Mouse (Mus musculus) frontal cortex, postnatal 14 days (tissue): ENCODE results near the gene Myo18a.
A peak's percentile ranks its signal among the peaks of the same experiment; 100 is the strongest.

ENCODE experiments used
- DNase-seq, 2 experiments: peaks; one replicate each; pipeline ENCODE4 v3.0.0; 2022; ENCODE audit warnings: low spot score in 2 of 2

The Myo18a gene

GRCm38 (mm10) chr11:77836751-77837150 lies 73.7 kb downstream of the Myo18a start:
- DNase-seq, result no peak

DNA sequence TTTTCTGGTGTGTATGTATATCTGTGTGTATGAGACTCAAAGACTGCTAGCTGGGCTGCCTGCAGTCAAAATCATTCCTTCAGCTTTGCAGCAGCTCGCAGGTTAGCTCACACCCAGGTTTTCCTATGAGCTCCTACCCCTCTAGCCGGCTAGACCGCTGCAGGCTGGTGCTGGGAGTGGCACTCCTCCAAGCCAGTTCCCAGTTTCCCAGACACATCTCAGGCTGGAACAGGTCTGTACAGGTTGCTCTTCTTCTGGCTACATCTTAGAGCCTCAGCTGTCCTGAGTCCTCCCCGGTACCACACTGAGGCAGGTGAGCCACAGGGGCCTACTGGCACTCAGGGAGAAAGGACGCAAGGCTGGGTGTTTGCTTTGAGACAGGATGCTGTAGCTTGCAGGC lies 74.8 kb downstream of the Myo18a start:
- no peak for DNase-seq

- DNase-seq, result no peak
These were observed 77.6 kb downstream of the Myo18a start for GRCm38 (mm10) chr11:77840523-77841245.

- DNase-seq, result no peak
These were observed 80.2 kb downstream of the Myo18a start for GRCm38 (mm10) chr11:77843068-77843905.

- DNase-seq, result peak in 1 of 2 experiments; percentile 14
These were observed 80.8 kb downstream of the Myo18a start for GRCm38 (mm10) chr11:77843906-77844200.

- no peak for DNase-seq
These were observed 84.6 kb downstream of the Myo18a start for GRCm38 (mm10) chr11:77847599-77848128.

DNA sequence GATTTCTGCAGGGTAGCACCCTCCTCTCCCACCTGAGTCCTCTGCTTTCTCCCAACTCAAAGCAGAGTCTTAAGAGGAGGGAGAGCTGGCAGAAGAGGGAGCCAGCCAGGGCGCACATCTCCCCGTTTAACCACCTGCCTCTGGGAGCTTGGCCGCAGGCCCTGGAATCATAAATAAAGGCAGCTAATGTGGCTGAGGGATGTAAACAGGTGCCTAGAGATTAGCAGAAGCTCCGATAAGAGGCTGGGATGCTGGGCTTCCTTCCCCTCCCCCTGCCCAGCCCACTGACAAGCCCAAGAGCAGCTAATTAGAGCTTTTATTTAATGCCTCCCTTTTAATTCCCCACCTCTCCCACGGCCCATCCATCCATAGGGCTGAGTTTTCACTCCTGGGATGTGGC lies 85.1 kb downstream of the Myo18a start:
- DNase-seq, result no peak

GRCm38 (mm10) chr11:77849151-77849550 lies 86.1 kb downstream of the Myo18a start:
- no peak for DNase-seq

DNA sequence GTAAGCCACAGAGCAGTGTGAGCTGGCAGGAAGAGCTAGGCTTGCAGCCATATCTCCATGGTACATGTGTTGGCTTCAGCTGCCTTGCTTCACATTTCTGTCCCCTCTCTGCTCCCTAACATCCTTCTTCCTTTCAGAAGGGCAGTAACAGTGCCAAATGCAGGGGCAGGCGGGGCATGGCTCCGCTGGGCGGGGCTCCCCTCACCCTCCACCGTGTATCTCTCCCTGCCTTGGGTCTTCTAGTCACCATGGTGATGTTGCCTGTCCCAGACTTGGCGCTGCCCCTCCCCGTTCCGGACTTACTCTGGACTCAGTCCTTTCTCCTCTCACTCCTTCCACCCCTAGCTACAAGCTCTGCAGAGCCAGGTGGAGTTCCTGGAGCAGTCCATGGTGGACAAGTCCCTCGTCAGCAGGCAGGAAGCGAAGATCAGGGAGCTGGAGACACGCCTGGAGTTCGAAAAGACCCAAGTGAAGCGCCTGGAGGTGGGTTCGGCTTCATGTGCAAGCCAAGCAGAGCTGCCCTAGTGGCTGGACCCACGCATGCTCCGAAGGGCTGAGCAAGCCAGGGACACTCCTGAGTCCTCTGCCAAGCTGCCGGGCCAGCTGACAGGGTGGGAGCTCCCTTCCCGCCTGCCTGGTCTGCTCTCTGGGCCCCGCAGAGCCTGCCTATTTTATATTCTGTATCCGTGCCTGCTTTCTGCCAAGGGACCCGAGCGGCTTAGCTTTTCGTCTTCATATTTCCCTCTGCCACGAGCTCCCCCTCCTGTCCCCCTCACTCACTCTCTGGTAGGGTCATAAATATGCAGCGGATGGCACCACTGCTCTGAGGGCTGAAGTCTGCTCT lies 87.6 kb downstream of the Myo18a start:
- peak; percentile 52 to 74 for DNase-seq

DNA sequence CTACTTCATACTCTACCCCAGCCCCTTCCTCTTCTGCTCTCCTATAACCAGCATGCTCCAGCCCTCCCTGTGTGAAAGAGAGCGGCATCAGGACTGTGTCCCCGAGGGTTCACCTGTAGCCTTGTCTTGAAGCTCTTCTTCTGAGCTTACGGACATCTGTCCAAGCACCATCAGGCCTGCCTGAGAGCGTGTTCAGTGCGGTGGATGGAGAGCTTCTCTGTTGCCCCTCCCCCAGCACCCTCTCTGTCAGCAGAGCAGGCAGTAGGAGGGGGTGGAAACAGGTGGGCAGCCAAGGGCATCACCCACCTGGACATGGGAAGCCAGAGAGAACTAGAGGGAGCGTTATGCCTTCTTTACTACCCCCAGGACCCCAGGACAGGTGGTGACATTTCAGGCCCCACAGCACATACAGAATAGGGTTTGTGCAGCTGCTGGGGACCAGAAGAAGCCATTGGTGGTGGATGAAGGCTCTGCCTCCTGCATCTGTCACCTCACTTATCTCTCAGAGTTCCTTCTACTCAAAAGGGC lies 88.5 kb downstream of the Myo18a start:
- no peak for DNase-seq

- DNase-seq, result no peak
These were observed 89.1 kb downstream of the Myo18a start for GRCm38 (mm10) chr11:77852195-77852594.

GRCm38 (mm10) chr11:77852941-77853668 lies 90.1 kb downstream of the Myo18a start:
- no peak for DNase-seq

DNA sequence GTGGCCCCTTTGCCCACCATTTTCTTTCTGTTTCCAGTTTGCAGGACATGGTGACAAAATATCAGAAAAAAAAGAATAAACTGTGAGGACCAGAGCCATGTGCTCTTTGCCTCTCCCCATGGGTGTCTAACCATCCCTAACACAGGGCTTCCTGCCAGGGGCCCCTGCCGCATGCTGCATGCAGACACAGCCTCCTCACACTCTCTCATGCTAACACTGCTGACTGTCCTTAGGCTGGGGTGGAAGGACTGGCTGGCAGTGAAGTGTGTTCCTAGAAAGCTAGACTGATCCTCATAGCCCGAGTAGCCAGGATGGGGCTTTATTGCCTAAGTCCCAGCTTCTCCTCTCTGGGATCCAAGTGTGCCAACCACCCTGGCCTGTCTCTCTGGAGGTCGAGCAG lies 91.6 kb downstream of the Myo18a start:
- DNase-seq, result no peak

DNA sequence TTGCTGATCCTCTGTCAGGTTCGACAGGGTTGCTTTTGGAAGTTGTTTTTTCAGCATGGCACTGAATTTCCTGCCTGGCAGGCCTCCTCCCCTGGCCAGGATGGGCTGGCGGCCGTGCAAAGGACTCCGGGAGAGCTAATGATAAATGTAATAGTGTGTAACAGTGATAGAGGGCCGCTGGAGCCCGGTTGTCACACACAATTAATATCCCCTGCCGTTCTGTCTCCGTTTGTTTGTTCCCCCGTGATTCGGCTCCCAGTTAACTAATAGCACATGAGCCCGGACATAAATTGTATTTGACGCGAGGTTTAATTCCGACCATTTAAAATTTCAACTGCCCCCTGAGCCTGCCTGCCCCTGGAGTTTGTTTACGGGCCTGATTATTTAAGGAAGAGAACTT lies 92.3 kb downstream of the Myo18a start:
- DNase-seq, result no peak

DNA sequence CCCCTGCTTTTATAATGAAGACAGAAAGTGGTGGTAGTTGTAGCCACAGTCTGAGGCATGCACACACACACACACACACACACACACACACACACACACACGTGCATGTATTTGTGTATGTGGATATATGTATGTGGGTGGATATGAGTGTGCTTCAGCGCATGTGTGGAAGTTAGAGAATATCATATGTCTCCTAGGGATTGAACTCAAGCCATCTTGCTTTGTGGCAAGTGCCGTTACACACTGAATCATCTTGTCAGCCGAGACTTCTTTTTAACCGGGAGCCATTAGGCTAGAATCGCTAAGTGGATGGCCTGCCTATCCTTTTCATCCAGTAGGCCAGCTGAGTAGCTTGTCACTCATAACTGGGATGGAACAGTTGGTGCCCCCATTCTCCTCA lies 94.0 kb downstream of the Myo18a start:
- no peak for DNase-seq

DNA sequence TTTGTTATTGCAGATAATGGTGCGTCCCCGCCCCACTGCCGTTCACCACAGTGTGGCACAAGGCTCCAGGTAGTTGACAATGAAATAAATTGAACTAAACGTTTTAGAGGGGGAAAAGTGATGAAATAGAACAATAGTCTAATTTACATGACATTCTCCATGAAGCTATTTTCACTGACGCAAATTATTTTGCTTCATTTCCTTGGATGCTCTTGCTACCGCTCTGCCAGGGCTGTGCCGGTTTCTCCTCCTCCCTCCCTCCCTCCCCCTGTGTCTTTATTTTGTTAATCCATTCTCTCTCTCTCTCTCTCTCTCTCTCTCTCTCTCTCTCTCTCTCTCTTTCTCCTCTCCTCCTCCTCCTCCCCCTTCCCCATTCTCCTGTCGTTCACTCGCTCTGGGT lies 95.5 kb downstream of the Myo18a start:
- DNase-seq, result no peak

GRCm38 (mm10) chr11:77860947-77861346 lies 97.9 kb downstream of the Myo18a start:
- no peak for DNase-seq

DNA sequence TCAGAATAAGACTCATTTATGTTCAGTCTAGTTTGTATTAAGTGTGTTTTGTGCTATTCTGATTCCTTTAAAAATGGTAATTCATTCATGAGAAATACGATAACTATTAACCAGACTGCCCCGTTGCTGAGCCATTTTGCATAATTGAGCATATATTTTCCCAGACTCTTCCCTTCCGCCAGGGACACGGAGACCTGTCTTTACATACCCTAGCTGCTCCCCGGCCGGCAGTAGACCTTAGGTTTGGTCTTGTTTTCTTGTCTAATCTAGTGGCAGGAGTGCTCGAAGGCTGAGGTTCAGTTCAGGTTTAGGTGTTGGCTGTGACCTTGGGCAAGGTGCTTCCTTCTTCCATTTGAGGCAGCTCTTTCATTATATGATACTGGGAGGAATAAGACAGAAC lies 99.8 kb downstream of the Myo18a start:
- no peak for DNase-seq

GRCm38 (mm10) chr11:77864771-77865170 lies 101.7 kb downstream of the Myo18a start:
- no peak for DNase-seq

DNA sequence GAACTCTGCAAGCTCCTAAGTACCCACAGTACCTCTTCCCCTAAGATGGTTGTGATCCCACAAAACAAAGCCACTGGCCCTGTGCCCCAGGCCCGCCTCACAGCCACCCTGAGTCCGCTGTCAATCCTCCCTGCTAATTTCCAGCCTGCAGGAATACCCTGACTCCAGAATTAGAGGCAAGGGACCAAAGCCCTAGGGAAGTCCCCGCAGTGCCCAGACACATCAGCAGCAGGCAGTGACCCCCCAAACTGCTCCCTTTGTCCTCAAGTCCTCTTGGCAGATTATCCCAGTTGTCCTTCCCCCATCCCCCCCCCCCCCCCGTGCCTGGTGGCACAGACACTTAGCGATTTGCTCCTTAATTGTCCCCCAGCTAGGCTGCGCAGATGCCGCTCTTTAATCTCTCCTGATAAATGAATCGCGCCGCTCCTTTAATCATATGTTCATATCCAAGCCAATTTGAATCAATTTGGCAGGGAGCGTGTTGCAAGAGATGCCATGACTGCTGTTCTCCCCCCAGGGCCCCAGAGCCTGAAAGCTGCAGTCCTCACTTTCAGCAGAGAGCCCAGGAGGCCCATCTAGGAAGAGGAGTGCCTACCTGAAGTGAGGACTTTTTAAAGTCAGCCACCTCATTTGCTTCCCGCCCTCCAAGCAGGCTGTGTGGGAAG lies 104.5 kb downstream of the Myo18a start:
- DNase-seq, result no peak

GRCm38 (mm10) chr11:77871436-77871835 lies 108.4 kb downstream of the Myo18a start:
- peak in 1 of 2 experiments; percentile 68 for DNase-seq
